Mouse (Mus musculus): ENCODE measurements around the gene Frmpd2. TPM values are rescaled to one million over a fixed set of nuclear protein-coding genes. Genes with fewer than 3 reads are reported as not detected.
A peak's percentile ranks its signal among the peaks of the same experiment; 100 is the strongest.

The Frmpd2 gene
- polyA plus RNA-seq, 1 experiment from 2014 or later, result 0.25 TPM

DNA sequence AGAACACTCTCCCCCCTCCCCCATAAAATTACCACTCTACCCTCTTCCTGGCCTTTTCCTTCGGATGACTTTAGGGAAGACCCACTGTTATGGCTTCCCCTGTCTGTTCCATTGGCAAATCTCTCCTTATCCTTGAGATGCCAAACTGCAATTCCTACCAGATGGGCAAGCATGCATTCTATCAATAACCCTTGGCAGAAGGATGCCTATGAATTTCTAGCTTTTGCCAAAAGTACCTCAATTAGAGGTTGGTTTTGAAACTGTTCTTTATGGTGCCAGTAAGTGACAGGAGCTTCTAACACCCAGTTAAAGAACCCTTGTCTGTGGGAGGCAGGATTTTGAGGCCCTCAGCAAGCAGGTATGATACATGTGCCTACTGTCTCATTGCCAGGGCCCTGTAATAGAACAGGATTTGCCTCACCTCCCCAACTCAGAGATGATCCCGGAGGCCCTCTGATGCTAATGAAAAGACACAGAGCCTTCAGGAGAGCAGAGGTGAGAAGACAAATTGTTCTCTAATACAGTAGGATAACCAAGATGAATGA lies 22.1 kb upstream of the Frmpd2 start:
- Histone ChIP-seq H3K27ac (replicated peaks; ENCODE audit: low read depth, low read length) (no peak overlapping the region), H3K9ac (ENCODE audit: low read depth, low read length) (no peak overlapping the region), H3K27me3 (replicated peaks; ENCODE audit: control insufficient read depth, insufficient read depth, low read length) (0 out of 2 replicates have a peak, but pooled peaks cover 6% of the 10 kb centered on the region), H3K36me3 (ENCODE audit: control insufficient read depth, insufficient read depth, low read length) (no peaks in the 10 kb centered on the region), H3K4me2 (ENCODE audit: low read depth, low read length) (no peak overlapping the region), H3K4me3 (ENCODE audit: low read depth, low read length) (no peak overlapping the region), H3K4me1 (ENCODE audit: control insufficient read depth, insufficient read depth, low read length) (peaks cover 9% of the 10 kb centered on the region), H3K9me3 (ENCODE audit: control insufficient read depth, low read length) (no peaks in the 10 kb centered on the region)
- WGBS, result 80% methylated on average over 2 of the region's 2 CpGs
- no peak for ATAC-seq (ENCODE audit: low read depth)
- no peak for DNase-seq (ENCODE audit: low spot score)

DNA sequence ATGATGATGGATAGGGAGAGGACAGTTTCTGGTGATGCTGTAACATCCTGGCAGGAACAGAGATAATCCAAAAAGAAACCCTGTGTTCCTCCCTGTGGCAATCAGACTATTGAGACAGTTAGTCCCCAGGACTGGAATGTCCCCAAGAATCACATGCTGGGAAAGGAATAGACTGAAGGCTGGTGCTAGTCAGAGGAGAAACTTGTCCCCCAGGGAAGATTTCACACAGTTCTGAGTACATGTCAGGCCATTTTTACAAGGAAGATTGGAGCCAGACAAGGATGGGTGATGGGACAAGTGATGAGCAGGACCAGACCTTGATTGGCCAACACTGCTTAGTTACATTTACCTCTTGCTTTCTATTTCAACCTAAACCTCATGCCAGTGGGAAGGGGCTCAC lies 21.2 kb upstream of the Frmpd2 start:
- Histone ChIP-seq H3K36me3 (ENCODE audit: control insufficient read depth, insufficient read depth, low read length) (no peaks in the 10 kb centered on the region), H3K27ac (replicated peaks; ENCODE audit: low read depth, low read length) (no peak overlapping the region), H3K27me3 (replicated peaks; ENCODE audit: control insufficient read depth, insufficient read depth, low read length) (0 out of 2 replicates have a peak, but pooled peaks cover 6% of the 10 kb centered on the region), H3K9ac (ENCODE audit: low read depth, low read length) (no peak overlapping the region), H3K4me1 (ENCODE audit: control insufficient read depth, insufficient read depth, low read length) (peaks cover 7% of the 10 kb centered on the region), H3K4me3 (ENCODE audit: low read depth, low read length) (no peak overlapping the region), H3K4me2 (ENCODE audit: low read depth, low read length) (no peak overlapping the region), H3K9me3 (ENCODE audit: control insufficient read depth, low read length) (no peaks in the 10 kb centered on the region)
- no peak for ATAC-seq (ENCODE audit: low read depth)
- no peak for DNase-seq (ENCODE audit: low spot score)

DNA sequence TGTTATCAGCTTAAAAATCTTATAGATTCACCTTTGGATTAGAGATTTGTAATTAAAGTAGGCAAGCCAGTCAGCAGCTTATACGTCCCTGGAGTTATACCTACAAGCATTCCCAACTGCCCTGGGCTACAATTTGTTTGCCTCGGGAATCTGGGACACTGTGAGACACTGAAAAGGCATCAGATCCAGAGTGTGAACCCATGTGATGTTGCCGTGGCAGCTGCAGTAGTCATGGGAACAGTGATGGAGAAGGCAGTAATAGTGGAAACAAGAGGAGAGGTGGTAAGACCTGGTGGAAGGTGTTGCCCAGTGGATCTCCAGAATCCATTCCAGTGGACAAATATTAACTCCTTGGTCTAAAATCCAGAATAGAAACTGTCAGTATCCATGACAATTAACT lies 7.8 kb upstream of the Frmpd2 start:
- WGBS, result 59% methylated on average over 3 of the region's 3 CpGs
- Histone ChIP-seq H3K9me3 (ENCODE audit: control insufficient read depth, low read length) (no peaks in the 10 kb centered on the region), H3K36me3 (ENCODE audit: control insufficient read depth, insufficient read depth, low read length) (no peaks in the 10 kb centered on the region), H3K4me1 (ENCODE audit: control insufficient read depth, insufficient read depth, low read length) (peaks cover 8% of the 10 kb centered on the region; the same call in 1 of the 2 replicates), H3K27ac (replicated peaks; ENCODE audit: low read depth, low read length) (no peak overlapping the region), H3K4me3 (ENCODE audit: low read depth, low read length) (no peak overlapping the region), H3K9ac (ENCODE audit: low read depth, low read length) (no peak overlapping the region), H3K27me3 (replicated peaks; ENCODE audit: control insufficient read depth, insufficient read depth, low read length) (no peaks in the 10 kb centered on the region), H3K4me2 (ENCODE audit: low read depth, low read length) (no peak overlapping the region)
- DNase-seq (ENCODE audit: low spot score), result no peak
- no peak for ATAC-seq (ENCODE audit: low read depth)

DNA sequence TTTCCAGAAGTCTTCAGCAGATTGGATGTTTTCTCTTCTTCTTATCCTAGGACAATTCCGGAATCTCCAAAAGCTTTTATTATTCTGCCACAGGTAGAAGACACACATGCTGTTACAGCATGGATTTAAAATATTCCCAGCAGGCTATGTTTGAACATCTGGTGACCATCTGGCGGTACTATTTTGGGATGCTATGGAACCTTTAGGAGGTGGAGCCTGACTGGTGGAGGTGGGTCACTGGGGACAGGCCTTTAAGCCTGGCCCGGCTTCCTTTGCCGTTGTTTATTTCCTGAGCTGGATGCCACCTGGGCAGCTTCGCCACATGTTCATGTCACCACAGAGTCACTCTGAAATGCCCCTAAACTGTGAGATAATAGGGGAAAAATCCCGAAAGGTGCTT lies 3.7 kb upstream of the Frmpd2 start:
- ATAC-seq (ENCODE audit: low read depth), result 0 out of 2 replicates have a peak, but pooled peaks have one; percentile 70

DNA sequence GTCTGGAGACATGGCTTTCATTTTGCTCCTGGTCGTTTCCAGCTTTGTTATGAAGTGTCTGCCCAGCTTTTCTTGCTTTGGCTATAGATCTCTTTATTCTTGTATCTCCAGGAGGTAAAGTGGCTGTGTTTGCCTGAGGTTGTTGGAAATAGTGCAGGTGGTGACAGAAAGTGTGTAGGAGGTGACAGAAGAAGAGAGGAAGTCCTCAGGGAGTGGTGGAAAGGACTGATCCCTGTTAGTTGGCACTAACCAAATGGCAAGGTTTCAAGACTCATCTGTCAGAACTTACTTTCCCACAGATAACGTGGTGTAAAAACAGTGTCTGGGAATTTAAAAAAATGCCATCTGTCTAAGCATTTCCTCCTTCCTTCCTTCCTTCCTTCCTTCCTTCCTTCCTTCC lies 3.0 kb downstream of the Frmpd2 start:
- DNase-seq (ENCODE audit: low spot score), result no peak
- no peak for ATAC-seq (ENCODE audit: low read depth)
- Histone ChIP-seq H3K9ac (ENCODE audit: low read depth, low read length) (no peak overlapping the region), H3K27me3 (replicated peaks; ENCODE audit: control insufficient read depth, insufficient read depth, low read length) (no peaks in the 10 kb centered on the region), H3K36me3 (ENCODE audit: control insufficient read depth, insufficient read depth, low read length) (no peaks in the 10 kb centered on the region), H3K4me2 (ENCODE audit: low read depth, low read length) (no peak overlapping the region), H3K4me3 (ENCODE audit: low read depth, low read length) (no peak overlapping the region), H3K9me3 (ENCODE audit: control insufficient read depth, low read length) (no peaks in the 10 kb centered on the region), H3K27ac (replicated peaks; ENCODE audit: low read depth, low read length) (no peak overlapping the region), H3K4me1 (ENCODE audit: control insufficient read depth, insufficient read depth, low read length) (no peaks in the 10 kb centered on the region; the same call in 1 of the 2 replicates)
- 64% methylated on average over 2 of the region's 2 CpGs for WGBS

More for the DNA sequence above, 3.7 kb upstream of the Frmpd2 start:
- Histone ChIP-seq H3K27ac (replicated peaks; ENCODE audit: low read depth, low read length) (no peak overlapping the region), H3K27me3 (replicated peaks; ENCODE audit: control insufficient read depth, insufficient read depth, low read length) (no peaks in the 10 kb centered on the region), H3K9me3 (ENCODE audit: control insufficient read depth, low read length) (no peaks in the 10 kb centered on the region), H3K4me2 (ENCODE audit: low read depth, low read length) (no peak overlapping the region), H3K4me3 (ENCODE audit: low read depth, low read length) (no peak overlapping the region), H3K4me1 (ENCODE audit: control insufficient read depth, insufficient read depth, low read length) (peaks cover 8% of the 10 kb centered on the region; the same call in 1 of the 2 replicates), H3K9ac (ENCODE audit: low read depth, low read length) (no peak overlapping the region), H3K36me3 (ENCODE audit: control insufficient read depth, insufficient read depth, low read length) (no peaks in the 10 kb centered on the region)
- 29% methylated on average over 6 of the region's 6 CpGs for WGBS
- peak; percentile 56 for DNase-seq (ENCODE audit: low spot score)

DNA sequence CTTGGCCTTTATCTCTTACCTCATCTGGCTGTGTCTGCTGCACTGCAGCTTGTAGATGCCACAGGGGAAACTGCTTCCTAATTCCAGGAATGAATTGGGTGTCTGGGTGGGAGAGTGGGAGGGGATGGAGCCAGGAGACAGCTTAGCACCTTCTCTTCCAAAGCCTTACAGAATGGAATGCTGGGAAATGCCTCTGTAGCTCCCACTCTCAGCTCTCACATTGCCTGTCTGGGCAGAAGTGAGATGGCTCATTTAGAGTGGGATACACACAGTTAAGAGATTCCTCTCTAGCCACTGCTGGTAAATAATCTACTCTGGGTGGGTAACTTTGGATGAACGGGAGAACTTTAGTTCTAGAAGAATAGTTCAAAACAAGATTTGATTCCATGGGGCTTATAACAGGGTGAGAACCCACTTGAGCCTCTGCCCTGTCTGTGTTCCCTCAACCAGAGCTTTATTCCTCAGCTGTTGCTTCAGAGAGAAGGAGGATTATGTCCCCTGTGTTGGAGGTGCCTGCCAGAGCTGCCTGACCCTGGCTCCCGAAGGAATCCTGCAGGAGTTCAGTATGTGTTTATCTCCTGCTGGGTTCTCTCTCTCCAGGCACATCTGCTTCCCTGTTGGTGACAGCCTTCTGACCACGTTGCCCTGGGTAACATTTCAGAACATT lies 4.7 kb downstream of the Frmpd2 start:
- Histone ChIP-seq H3K4me1 (ENCODE audit: control insufficient read depth, insufficient read depth, low read length) (no peaks in the 10 kb centered on the region; the same call in 1 of the 2 replicates), H3K36me3 (ENCODE audit: control insufficient read depth, insufficient read depth, low read length) (no peaks in the 10 kb centered on the region), H3K9ac (ENCODE audit: low read depth, low read length) (no peak overlapping the region), H3K4me2 (ENCODE audit: low read depth, low read length) (no peak overlapping the region), H3K27me3 (replicated peaks; ENCODE audit: control insufficient read depth, insufficient read depth, low read length) (no peaks in the 10 kb centered on the region), H3K4me3 (ENCODE audit: low read depth, low read length) (no peak overlapping the region), H3K9me3 (ENCODE audit: control insufficient read depth, low read length) (no peaks in the 10 kb centered on the region), H3K27ac (replicated peaks; ENCODE audit: low read depth, low read length) (no peak overlapping the region)
- no peak for DNase-seq (ENCODE audit: low spot score)
- 13% methylated on average over 3 of the region's 3 CpGs for WGBS
- ATAC-seq (ENCODE audit: low read depth), result no peak

DNA sequence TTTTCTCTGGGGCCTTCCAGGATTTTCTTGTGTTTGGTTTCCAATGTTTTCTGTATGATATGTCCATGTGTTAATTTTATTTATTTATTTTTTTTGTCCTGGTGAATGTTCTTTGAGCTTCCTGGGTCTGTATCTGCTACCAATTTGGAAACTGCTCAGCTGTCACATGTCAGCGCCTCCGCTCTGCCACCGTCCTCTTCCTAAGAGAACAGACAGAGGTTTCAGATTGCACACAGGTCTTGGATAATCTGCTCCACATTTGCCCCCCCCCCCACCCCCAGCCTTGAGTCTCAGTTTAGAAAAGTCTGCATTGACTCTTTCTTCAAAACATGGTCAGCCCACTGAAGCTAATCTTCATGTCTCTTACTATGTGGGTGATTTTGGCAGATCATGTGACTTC lies 10.5 kb downstream of the Frmpd2 start:
- DNase-seq (ENCODE audit: low spot score) (no peak), ATAC-seq (ENCODE audit: low read depth) (no peak)
- H3K4me1 ChIP-seq (ENCODE audit: control insufficient read depth, insufficient read depth, low read length), result no peaks in the 10 kb centered on the region
- H3K4me2 ChIP-seq (ENCODE audit: low read depth, low read length), result no peak overlapping the region
- H3K27me3 ChIP-seq (replicated peaks; ENCODE audit: control insufficient read depth, insufficient read depth, low read length), result no peaks in the 10 kb centered on the region
- no peak overlapping the region for H3K4me3 ChIP-seq (ENCODE audit: low read depth, low read length)
- 13% methylated on average over 3 of the region's 3 CpGs for WGBS
- H3K9me3 ChIP-seq (ENCODE audit: control insufficient read depth, low read length), result no peaks in the 10 kb centered on the region
- no peaks in the 10 kb centered on the region for H3K36me3 ChIP-seq (ENCODE audit: control insufficient read depth, insufficient read depth, low read length)
- no peak overlapping the region for H3K9ac ChIP-seq (ENCODE audit: low read depth, low read length)
- H3K27ac ChIP-seq (replicated peaks; ENCODE audit: low read depth, low read length), result no peak overlapping the region

DNA sequence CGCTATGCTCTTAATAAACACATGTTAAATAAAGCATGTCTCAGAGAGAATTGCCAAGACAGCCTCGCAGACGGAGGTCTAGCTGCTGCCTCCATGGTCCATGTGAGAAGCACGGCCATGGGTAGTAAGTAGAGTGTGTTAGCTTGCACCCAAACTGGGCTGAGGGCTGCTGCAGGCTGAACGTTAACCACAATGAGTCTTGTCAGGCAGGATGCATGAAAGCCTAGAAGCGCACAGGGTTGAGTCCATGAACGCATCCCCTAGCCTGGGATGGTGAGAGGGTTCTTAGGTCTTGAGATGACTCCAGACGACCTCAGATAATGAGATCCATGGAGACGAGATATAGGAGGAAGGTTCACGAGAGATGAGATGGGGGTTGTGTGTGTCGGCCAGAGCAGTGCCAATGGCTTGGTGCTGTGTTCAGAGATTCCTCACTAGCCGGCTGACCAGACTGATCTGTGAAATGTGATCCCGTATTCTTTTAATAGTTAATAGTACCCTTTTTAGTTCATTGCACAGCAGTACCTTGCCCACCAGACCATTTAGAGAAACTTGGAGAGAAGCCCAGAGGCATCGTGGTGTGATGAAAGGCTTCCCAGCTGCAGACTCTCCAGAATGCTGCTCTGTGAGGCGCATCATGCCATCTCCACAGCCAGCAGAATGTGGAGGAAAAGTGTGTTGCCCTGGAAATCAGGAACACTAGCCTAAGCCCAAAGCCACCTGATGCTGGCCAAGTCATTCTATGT lies 16.5 kb downstream of the Frmpd2 start:
- Histone ChIP-seq H3K9me3 (ENCODE audit: control insufficient read depth, low read length) (no peaks in the 10 kb centered on the region), H3K27ac (replicated peaks; ENCODE audit: low read depth, low read length) (no peak overlapping the region), H3K36me3 (ENCODE audit: control insufficient read depth, insufficient read depth, low read length) (no peaks in the 10 kb centered on the region), H3K4me1 (ENCODE audit: control insufficient read depth, insufficient read depth, low read length) (peaks cover 4% of the 10 kb centered on the region; the same call in 1 of the 2 replicates), H3K4me3 (ENCODE audit: low read depth, low read length) (no peak overlapping the region), H3K4me2 (ENCODE audit: low read depth, low read length) (no peak overlapping the region), H3K9ac (ENCODE audit: low read depth, low read length) (no peak overlapping the region), H3K27me3 (replicated peaks; ENCODE audit: control insufficient read depth, insufficient read depth, low read length) (no peaks in the 10 kb centered on the region)
- DNase-seq (ENCODE audit: low spot score) (peak; percentile 54), ATAC-seq (ENCODE audit: low read depth) (no peak; the same call in 1 of the 2 replicates)
- WGBS, result 58% methylated on average over 15 of the region's 15 CpGs
